Mouse (Mus musculus): Measurements from ENCODE around the gene Slc25a41. TPM values are rescaled to one million over a fixed set of nuclear protein-coding genes. Genes with fewer than 3 reads are reported as not detected.

Slc25a41 gene
- polyA plus RNA-seq, 2 experiments from 2014 or later, result not detected

DNA sequence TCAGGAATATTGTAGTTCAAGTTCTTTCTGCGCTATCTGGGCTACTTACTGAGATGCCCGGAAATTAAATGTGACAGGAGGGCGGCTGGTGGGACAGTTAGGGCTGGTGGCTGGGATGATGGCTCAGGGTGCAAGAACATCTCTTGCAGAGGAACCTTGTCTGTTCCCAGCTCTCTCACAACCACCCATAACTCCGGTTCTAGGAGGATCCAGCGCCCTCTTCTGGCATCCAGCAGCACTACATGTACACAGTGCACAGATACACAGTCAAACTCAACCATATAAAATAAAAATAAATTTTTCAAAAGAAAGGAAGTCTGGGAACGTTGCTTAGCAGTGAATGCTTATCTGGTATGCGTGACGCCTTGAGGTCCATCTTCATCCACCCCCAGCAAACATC, 2.5 kb downstream of the Slc25a41 start:
- no peak for ATAC-seq

DNA sequence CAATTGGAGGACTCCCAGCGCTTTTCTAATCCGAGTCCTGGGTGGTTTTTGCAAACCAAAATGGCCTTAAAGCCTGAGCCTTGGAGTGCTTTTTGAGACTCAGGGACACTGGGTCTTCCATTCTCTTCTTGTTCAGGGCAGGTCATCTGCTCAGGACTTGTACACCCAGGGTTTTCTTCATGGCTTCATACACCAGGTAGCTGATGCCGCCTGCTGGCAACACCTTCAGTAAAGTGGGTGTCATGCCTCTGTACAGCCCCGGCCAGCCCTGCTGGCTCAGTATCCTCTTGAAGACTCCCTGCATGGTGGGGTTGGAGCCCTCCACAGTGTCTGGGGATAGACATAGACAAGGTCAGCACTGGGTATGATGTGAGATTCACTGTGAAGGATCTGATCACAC, 8.6 kb downstream of the Slc25a41 start:
- ATAC-seq, result no peak

DNA sequence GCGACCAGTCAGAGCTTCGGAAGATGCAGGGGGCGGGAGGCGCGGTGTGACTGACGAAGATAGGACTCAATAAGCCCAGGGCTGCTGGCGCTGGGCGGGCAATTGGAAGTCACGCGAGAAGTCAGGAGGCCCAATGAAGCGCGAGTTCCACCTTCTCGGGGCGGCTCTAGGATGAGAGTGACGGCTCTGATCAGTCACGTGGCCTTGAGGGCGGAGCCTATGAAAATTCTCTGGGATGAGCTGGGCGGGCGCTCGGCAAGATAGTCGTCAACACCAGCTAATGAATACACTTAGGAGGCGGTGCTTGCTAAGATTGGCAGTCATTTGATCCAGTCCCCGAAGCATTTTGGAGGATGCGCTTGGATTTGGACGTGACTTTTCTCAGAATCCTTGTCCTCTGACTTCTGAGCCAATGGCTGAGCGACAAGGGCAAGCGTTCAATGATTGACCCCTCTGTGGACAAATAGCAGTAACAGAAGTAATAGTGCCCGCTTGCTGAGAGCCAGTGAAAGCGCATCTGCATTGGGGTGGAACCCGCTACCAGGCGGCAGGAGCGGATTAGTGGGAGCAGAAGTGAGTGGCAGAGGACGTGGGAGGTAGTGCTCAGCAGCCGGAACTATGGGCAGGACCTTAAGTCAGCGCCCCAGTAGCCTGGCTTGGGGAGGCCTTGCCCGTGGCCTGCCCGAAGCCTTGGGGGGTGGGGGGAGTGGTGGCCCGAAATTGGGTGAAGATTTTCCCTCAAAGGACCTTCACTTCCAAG, 9.6 kb downstream of the Slc25a41 start:
- ATAC-seq, result peak; percentile 86

DNA sequence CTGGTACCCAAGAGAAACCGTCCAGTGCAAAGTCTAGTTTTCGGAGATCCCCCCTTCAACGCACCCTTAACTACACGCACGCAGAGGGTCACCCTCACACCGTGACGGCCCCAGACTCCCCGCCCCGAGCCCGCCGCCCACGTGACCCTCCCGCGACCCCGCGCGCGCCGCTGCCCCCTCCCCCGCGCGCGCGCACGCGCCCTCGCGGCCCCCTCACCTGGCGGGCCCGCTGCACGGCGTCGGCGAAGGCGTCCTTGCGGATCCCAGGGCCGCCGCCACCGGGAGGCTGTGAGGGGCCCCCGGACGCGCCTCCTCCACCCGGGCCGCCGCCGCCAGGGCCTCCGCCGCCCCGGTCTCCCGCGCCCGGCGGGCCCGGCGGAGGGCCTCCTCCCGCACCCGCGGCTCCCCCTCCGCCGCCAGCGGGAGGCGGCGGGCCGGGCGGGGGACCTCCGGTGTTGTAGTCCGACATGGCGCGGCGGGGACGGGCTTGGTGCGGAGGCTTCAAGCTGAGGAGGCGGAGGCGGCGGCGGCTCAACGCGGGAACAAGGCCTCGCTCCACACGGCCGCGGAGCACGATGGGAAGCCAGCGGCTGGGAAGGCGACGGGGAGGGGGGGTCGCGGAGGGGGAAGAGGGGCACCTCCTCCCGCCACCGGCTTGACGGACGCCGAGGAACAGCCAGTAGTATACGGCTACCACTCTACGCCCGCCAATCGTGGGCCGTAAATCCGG, 10.4 kb downstream of the Slc25a41 start, which contains the start of gene Khsrp:
Gene Khsrp (minus strand): TSS at position 592 of the 730 bp plus-strand sequence.
- no peak for ATAC-seq

DNA sequence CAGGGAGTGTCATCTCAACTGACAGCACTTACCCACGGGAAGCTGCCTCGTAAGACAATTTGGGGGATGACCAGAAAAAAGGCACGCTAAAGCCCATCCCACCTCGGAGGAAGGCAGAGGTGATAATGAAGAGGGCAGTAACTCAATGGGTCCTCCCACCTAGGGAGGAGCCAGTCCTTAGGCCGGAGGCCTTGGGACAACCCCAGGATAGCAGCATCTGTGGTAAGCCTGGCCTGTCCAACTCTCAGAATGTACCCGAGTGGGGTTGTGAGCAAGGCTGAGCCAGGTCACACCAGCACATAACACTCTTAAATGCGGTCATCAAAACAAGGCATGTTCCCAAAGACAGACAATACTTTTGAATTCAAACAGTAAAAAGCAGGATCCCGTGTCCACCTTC, 11.8 kb downstream of the Slc25a41 start:
- ATAC-seq, result no peak

DNA sequence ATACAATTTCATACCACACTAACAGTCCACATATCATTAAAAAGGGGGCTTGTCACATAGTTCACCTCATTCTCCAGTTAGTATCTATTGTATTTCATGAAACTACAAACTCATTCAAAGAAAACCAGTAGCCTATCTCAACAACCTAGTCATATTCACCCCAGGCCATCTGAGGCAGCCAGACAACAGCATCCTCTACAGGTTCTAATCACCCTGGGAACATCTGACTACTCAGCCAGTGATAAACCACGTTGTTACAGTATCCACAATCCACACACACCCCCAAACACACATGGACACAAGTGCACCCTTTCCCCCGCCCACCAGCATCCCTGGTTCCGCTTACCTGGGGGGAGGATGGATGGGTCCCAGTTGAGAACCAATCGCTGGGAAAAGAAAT, 14.0 kb downstream of the Slc25a41 start:
- no peak for ATAC-seq

DNA sequence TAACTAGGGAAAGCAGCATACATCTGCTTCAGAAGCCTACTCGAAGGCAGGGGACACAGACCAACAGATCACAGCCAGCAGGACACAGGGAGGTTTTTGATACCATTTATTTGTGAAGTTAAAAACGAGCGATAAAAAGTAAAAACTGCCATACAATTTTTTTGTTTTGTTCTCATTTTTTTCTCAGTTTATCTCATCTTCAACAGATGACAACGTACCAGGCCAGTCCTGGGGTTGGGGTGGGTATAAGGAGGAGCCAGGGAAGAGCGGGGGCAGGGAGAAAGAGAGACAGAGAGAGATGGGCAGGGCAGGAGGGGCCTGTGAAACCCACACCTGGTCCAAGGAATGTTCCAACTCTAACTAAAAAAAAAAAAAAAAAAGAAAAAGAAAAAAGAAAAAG, 20.5 kb downstream of the Slc25a41 start:
- ATAC-seq, result no peak

DNA sequence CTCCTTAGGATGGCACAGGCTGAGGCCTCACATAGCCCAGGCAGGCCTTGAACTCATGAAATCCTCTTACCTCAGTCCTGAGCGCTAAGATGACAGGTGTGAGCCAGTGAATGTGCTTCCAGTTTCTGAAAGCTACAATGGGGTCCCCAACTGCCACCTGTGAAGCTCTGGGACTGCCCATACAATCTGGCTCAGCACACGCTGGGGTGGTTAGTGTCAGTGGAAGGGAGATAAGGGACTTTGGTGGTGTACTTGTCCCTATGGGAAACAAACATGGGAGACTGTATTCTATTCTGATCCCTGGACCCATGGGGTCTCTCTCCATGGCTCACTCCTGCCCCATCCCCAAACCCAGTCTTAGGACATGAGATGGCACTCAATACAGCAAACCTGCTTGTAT, 21.8 kb downstream of the Slc25a41 start:
- no peak for ATAC-seq

DNA sequence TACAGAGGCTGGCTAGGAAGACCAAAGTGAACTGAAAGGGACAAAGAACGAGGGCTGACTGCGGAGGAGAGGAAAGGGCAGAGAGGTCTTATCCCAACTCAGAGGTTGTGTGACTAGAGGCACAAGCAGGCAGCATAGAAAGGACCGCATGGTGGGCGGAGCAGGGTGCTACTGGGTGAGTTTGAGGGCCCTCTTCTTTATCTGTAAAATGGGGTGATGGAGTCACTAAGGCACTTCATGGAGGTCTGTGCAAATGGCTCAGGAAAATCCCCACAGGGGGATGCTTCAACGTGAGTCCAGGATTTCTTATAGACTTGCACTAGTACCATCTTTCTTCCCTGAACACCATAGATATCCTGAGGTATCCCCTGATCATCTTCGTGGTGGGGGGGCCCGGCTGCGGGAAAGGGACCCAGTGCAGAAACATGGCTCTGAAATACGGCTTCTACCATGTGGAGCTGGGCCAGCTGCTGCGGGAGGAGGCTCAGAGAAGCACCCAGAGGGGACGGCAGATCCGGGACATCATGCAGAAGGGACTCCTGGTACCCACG, 29.1 kb downstream of the Slc25a41 start:
- ATAC-seq, result no peak

DNA sequence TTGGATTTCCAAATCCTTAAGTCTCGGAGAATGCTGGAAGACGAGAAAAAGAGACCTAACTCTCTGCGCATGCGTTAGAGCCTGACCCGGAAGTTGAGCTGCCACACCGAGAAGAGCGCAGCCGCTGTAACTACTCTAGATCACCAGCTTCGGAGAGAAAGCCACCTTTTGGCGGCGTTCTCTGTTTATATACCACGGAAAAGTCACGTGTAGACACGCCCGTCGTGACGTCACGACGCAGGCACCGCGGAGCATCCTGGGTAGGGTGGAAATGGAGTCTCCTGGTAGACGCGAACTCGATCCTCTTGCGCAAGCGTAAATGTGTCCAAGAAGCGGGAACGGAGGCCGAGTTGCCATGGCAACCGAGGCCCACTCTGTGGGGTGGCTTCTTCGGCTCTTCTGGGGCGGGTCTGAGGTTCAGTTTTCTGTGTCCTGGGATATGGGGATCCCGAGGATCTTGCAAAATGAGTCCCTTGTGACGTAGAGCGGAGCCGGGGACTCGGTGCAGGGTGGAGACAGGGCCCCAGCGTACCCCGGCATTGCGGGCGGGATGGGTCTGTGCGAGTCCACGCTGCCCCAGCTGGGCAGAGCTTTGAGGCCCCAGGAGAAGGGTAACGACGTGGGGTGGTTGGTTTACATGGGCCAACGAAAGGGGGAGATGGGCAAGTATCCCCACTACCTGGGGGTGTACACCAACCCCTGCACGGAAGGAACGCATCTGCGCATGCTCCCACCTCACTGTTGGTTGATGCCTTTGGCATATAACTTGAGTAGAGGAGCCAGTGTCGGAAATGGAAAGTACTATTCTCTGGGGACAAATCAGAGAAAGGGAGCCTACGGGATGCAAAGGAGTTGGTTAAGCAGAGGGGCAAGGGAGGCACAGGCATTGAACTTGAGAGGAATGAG, 30.0 kb downstream of the Slc25a41 start, which contains the start of the genes Gtf2f1 and Gm17949:
Gene Gtf2f1 (minus strand): TSS at position 53 of the 906 bp plus-strand sequence.
Gene Gm17949 (plus strand): TSS at position 234 of the 906 bp plus-strand sequence.
- peak; percentile 91 for ATAC-seq

DNA sequence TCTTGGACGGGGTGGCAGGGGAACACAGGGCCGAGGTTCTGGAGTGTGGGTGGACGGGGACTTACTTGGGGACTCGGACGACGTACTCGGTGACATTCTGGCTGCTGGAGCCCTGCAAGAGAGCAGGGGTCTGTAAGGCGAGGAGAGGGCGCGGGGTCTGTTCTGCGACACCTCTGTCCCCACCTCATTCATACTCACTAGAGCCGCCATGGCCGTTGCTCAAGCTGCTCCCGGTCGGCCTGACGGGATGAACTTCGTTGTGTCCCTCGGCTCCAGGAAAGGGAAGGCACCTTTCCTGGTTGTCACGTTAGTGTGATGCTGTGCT, 30.6 kb downstream of the Slc25a41 start:
- peak; percentile 37 for ATAC-seq

DNA sequence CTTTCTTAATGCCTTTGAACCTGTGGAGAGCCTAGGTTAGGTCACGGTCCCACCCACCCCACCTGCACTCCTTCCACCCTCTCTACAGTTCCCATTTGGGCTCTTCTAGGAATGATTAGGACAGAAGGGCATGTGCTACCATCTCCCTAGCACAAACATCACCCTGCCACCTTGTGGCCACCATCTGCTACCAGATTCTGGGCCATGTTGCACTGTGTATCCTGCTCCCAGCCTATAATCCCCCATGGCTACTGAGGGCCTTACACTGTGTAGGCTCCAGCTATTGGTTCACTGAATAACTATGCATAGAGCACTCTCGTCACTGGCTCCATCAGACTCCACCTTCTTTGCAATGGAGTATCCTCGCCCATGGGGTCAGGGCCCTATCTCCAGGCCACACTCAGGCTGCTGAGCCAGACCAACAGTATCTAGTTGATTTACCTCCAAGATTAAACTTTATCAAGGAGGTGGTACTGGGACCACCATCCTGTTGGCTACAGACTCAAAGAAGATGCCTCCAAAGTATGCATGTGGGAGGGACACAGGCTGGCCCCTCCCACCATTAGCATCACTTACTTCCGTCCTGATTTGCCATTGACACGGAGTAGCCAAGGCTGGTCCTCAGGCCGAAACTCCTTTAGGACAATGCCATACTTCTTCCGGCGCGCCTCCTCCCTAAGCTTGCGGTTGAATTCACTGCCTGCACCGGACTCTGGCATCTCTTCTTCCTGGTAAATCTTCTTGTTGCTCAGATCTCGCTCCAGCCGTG, 34.1 kb downstream of the Slc25a41 start:
- ATAC-seq, result no peak

DNA sequence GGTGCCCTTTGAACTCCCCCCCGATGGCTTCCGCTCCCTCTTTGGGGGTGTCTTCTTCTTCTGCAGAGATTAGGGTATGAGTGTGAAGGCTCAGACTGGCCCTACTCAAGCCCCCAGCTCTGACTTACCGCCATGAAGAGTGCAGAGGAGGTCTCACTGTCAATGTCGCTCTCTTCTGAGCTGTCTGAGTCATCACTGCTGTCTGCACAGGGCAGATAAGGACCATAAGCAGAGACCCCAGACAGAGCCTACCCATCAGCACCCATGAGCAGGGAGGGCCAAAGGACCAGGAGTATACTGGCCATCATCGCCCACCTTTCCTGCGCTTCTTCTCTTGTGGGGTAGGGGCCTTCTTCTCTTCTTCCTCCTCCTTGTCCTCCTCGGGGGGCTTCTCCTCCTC, 37.5 kb downstream of the Slc25a41 start:
- ATAC-seq, result no peak

DNA sequence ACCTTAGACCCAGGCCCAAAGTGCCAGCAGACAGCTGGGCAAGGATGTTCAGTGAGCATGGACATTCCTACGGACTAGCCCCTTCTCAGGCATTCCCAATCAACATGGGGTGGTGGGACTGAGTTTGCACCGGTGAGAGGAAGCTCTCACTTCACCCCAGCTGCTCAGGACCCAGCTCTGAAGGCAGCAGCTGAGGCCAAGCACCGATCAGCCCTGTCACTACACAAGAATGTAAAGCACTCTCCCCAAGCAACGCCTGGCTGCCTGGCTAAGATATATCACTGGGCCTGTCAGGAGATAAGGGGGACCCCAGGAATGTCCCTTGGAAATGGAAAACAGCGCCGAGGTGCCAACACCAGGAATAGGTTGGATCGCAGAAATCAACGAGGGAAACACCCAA, 40.2 kb downstream of the Slc25a41 start:
- ATAC-seq, result no peak

DNA sequence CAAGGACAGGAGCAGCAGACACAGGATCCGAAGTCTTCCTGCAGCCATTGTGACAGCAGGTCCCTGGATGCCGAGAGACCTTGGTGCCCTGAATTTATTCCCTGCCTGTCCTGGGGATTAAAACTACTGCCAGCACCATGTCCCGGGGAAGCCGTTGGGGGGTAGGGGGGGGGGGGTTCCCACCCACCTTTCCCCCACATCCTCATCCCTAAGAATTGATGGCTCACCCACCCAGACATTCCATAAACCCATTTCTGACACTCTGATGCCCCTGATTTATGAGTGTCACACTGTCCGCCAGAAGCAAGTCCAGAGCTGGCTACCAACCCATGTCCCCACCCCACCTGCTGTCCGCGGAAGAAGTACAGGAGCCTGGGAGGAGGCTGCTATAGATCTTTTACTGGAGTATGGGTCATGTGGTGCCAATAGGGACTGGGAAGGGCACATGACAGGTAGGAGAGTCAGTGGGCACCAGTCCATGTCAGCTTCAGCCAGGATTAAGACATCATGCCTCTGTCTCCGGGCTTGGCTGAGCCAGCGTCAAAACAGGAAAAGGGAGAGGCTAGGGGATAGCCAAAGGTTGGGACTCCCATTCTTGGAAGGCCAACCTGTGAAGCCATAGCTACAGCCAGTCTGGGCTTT, 41.4 kb downstream of the Slc25a41 start, which contains the start of gene Pspn:
Gene Pspn (minus strand): TSS at position 51 of the 642 bp plus-strand sequence.
- no peak for ATAC-seq

DNA sequence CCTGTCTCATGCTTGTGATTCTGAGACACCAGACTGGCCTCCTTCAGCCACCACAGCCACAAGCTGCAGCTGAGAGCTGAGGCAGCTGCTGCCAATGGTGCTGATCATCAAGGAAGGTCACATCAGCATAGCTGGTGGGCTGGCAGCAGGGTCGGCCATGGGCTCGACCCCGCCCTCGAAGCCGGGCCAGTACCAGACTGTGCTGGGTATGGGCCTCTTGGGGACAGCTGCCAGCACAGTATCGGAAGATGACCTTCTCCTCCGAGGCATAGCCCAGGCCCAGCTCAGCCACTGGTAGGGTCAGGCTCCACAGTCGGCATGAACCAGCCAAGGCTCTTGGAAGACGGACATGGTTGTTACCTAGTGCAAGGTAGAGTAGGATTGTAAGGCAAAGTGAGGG, 42.0 kb downstream of the Slc25a41 start:
- no peak for ATAC-seq

DNA sequence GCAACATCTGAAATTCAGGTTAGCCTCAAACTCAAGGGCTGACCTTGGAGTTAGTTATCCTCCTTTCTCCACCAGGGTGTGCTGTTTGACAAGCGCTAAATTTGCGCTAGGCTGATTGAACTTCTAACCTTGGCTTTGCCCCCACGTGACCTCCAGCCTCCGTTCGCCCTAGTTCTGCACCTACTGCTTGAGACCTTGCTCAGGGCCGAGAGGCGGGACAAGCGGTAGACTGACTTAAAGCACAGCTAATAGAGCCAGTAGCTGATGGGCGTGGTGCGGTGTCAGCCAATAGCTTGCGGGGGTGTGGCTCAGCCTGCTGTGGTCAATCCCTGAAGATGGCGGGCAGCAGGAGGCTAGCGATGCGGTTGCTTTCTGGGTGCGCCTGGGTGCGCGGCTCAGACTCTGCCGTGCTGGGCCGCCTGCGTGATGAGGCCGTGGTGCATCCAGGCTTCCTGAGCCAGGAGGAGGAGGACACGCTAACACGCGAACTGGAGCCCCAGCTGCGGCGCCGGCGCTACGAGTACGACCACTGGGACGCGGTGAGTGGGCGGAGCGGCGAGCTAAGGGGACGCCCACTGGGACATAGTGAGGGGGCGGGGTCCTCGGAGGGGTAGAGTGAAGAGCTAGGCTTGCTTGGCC, 44.3 kb downstream of the Slc25a41 start, which contains the start of gene Alkbh7:
Gene Alkbh7 (plus strand): TSS at position 311 of the 639 bp plus-strand sequence.
- peak; percentile 100 for ATAC-seq

DNA sequence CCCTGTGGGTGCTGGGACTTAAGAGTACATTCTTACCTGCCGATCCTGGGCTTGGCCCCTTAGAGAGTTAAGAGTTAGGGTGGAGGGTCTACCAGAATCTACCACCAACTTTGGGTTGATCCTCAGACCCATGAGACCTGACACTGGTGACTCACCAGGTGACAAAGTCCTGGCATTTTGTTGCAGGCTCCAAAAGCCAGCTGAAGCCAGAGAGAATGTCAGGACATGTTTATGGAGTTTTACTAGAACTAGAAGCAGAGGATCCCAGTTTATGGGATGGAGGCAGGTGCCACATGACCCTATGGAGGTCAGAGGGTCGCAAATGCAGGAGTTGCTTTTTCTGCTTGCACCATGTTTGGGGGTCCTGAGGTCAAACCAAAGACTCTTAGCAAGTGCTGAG, 44.9 kb downstream of the Slc25a41 start:
- no peak for ATAC-seq

DNA sequence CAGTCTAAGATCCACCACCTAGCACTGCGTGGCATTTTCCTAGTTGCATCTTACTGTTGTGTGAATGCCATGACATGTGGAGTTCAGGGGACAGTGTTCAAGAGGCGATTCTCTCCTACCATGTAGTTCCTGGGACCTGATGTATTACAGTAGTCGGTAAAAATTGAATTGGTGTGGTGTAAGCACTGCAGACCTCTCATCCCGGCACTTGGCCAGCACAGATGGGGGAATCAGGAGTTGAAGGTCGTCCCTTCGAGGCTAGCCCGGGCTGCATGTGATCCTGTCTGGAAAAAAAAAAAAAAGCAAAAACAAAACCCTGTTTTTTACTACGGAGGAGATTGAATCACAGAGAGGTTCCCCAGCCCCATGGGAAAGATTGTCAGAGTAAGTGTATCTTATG, 46.4 kb downstream of the Slc25a41 start:
- ATAC-seq, result no peak

DNA sequence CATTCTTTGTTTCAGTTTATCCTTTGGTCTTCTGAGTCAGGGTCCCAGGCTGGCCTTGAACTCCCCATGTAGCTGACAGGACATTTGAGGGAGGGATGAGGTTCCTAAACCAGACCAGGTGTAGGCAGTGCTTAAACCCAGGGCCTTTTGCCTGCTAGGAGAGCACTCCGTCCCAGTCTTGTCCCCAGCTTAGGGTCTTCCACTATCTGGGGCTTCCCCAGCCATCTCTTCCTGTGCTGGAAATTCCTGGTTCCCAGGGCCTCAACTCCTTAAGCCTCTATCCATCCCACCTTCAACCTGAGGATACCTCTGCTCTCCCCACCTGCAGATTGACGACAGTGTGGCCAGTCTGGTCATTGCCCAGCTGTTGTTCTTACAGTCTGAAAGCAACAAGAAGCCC, 50.5 kb downstream of the Slc25a41 start:
- ATAC-seq, result no peak

Data from activated CD4-positive, CD25-positive, alpha-beta regulatory T cell, adult 4 months (primary cell).